Mouse (Mus musculus) G1E-ER4 (cell line): ENCODE data around the gene Slc37a1. TPM values are rescaled to one million over a fixed set of nuclear protein-coding genes. Genes with fewer than 3 reads are reported as not detected.

Experiments used
- GATA1 ChIP-seq: IDR thresholded peaks from one replicate; pipeline ENCODE4 v1.8.0; 2012; ENCODE audit warnings: low read length, inconsistent platforms
- polyA plus RNA-seq: library from polyadenylated mRNA; stranded (reverse); fragments of >175 nt; gene quantifications from 2 replicates; pipeline ENCODE4 v1.2.3, GENCODE M21; 2012

Gene Slc37a1
- not detected in 2 replicates for polyA plus RNA-seq

GRCm38 (mm10) chr17:31286492-31286891 is at the start of gene Slc37a1:
Gene Slc37a1 (plus strand): TSS chr17:31286792.
- no peak for TF ChIP-seq GATA1

- no peak for TF ChIP-seq GATA1
Observed at GRCm38 (mm10) chr17:31238234-31239020, 48.2 kb upstream of the Slc37a1 start.

- no peak for TF ChIP-seq GATA1
Observed at GRCm38 (mm10) chr17:31241156-31241555, 45.4 kb upstream of the Slc37a1 start.

DNA sequence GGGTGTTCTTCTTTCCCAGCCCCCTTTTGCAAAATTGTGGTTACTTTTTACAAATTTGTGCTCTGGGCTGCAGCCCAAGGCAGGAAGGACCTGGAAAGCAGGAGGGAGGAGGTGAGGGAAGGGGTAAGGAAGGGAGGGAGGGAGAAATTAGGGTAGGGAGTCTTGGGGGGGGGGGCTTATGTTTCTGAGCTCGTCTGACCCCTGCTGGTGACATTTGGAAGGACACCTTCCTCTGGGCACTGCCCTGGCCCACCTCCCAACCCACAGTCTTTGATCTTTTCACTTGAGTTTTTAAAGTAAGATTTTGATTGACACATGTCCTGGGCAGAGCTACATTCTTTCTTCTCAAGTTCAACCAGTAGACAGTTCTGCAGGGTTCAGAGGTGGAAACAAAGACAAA is 43.8 kb upstream of the Slc37a1 start:
- TF ChIP-seq GATA1, result no peak

GRCm38 (mm10) chr17:31245321-31245720 is 41.3 kb upstream of the Slc37a1 start:
- TF ChIP-seq GATA1, result no peak

GRCm38 (mm10) chr17:31247144-31247543 is 39.4 kb upstream of the Slc37a1 start:
- no peak for TF ChIP-seq GATA1

- TF ChIP-seq GATA1, result no peak
Observed at GRCm38 (mm10) chr17:31253951-31254350, 32.6 kb upstream of the Slc37a1 start.

- no peak for TF ChIP-seq GATA1
Observed at GRCm38 (mm10) chr17:31254463-31254931, 32.1 kb upstream of the Slc37a1 start.

GRCm38 (mm10) chr17:31257149-31257548 is 29.4 kb upstream of the Slc37a1 start:
- no peak for TF ChIP-seq GATA1

- no peak for TF ChIP-seq GATA1
Observed at GRCm38 (mm10) chr17:31257898-31258297, 28.7 kb upstream of the Slc37a1 start.

- TF ChIP-seq GATA1, result no peak
Observed at GRCm38 (mm10) chr17:31258310-31258865, 28.2 kb upstream of the Slc37a1 start.

- TF ChIP-seq GATA1, result no peak
Observed at GRCm38 (mm10) chr17:31259145-31259544, 27.4 kb upstream of the Slc37a1 start.

DNA sequence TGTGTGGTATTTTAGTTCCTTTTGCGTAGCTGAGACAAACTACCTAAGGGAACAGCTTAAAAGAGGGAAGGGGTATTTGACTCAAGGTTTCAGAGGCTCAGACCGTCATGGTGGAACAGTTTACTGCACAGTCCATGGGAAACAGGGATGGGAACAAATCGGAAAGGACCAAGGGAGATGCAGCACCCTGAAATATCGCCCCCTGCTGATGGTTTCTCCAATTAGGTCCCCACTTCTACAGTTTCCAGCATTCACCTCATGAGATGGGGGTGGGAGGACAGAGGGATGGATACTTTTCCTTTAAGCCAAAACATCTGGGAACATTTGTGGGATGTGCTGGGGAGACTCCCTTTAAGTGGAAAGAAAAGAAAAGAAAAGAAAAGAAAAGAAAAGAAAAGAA is 26.8 kb upstream of the Slc37a1 start:
- no peak for TF ChIP-seq GATA1

- TF ChIP-seq GATA1, result no peak
Observed at GRCm38 (mm10) chr17:31260430-31260829, 26.2 kb upstream of the Slc37a1 start.

DNA sequence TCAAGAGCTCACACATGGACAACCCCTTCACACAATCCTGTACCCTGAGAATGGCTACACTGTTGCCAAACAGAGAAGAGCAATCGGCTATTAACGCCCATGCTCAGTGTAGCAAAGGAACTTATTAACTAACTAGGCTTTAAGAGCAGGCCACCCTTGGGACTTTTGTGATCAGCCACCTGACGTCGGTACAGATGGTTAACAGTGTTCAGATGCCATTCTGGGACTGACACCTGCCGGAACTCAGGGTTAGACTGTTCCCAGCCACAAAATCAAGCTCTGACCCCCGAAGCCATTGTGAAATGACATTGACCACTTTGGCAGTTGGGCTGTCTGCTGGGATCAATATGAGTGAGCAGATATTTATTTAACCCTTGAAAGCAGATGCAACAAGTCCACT is 25.2 kb upstream of the Slc37a1 start:
- no peak for TF ChIP-seq GATA1

GRCm38 (mm10) chr17:31262715-31263114 is 23.9 kb upstream of the Slc37a1 start:
- no peak for TF ChIP-seq GATA1

GRCm38 (mm10) chr17:31263770-31264169 is 22.8 kb upstream of the Slc37a1 start:
- no peak for TF ChIP-seq GATA1
